Mouse (Mus musculus): ENCODE measurements at regions not wholly inside any gene's neighbourhood (a gene's known extent, or its start where the extent isn't known, plus 50 kb on each side); places are given as distances from the start of the nearest gene placed in this dataset.

DNA sequence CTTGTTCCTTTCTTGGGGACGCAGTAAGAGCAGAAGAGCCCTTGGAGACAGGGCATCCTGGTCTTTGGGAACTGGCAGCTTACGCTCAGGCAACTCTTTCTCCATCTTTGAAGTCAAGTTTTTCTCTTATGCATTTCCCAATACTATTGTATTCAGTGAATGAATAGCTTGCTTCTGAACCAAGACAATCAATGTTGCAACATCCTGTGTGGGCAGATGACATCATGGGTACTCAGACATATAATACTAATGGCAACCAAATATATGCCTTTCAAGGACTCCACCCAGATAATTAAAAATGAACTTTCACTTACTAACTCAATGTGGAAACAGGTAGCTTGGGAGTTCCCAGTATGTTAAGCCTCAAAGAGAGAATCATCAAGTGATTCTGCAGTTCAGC, 104.6 kb downstream of the Ngf start:
- no peak for TF ChIP-seq POLR2A (IDR thresholded peaks at IDR 0.05; ENCODE audit: borderline replicate concordance, extremely low read depth, low read depth, low read length)
- TF ChIP-seq CTCF (IDR thresholded peaks at IDR 0.05; ENCODE audit: insufficient read depth, low read length), result no peak
